Mouse (Mus musculus) G1E (cell line): ENCODE data around the gene Cacna1i. TPM values are rescaled to one million over a fixed set of nuclear protein-coding genes. Genes with fewer than 3 reads are reported as not detected.

Experiments
- ATAC-seq: 2 replicates; pipeline ENCODE4 v1.8.0; 2016; ENCODE audit warnings: mild to moderate bottlenecking; ENCODE audit not compliant: insufficient number of reproducible peaks, poor library complexity, low FRiP score, severe bottlenecking; ENCODE audit errors: extremely low read depth
- DNase-seq: peaks from one replicate; pipeline ENCODE4 v3.0.0; 2012; ENCODE audit warnings: low spot score
- H3K27me3 ChIP-seq: 2 replicates; pipeline ENCODE4 v1.6.1; 2012; ENCODE audit warnings: mild to moderate bottlenecking, low read length, inconsistent platforms; ENCODE audit not compliant: insufficient read depth
- H3K36me3 ChIP-seq: replicated peaks from 2 replicates; pipeline ENCODE3; 2012; ENCODE audit warnings: mild to moderate bottlenecking, inconsistent platforms
- H3K4me1 ChIP-seq: 2 replicates; pipeline ENCODE4 v1.6.1; 2012; ENCODE audit warnings: low read depth, low read length, inconsistent platforms, mixed read lengths; ENCODE audit not compliant: insufficient read depth
- H3K4me3 ChIP-seq: 2 replicates; pipeline ENCODE4 v1.5.1; 2012; ENCODE audit warnings: low read depth, mild to moderate bottlenecking, inconsistent platforms, low read length, moderate library complexity, mixed read lengths
- H3K9me3 ChIP-seq: replicated peaks from 2 replicates; pipeline ENCODE4 v1.6.1; 2012; ENCODE audit warnings: inconsistent platforms
- CTCF ChIP-seq: IDR thresholded peaks from 2 replicates; pipeline ENCODE4 v1.5.1; 2012; ENCODE audit warnings: low read depth, low read length, inconsistent platforms, mixed read lengths
- GATA1 ChIP-seq: IDR thresholded peaks from 2 replicates; pipeline ENCODE4 v1.6.1; 2012; ENCODE audit warnings: borderline replicate concordance, low read length, inconsistent platforms, mixed read lengths
- GATA2 ChIP-seq: IDR thresholded peaks from 2 replicates; pipeline ENCODE4 v1.6.1; 2012; ENCODE audit warnings: low read depth, low read length, inconsistent platforms, borderline replicate concordance
- POLR2AphosphoS5 ChIP-seq: IDR thresholded peaks from 2 replicates; pipeline ENCODE4 v1.6.1; 2012; ENCODE audit warnings: low read depth, low read length, inconsistent platforms; ENCODE audit not compliant: insufficient replicate concordance
- TAL1 ChIP-seq: conservative IDR thresholded peaks from 2 replicates; pipeline ENCODE4 v1.6.1; 2012; ENCODE audit warnings: low read depth, low read length, inconsistent platforms, mixed read lengths
- polyA plus RNA-seq: library from polyadenylated mRNA; stranded (reverse); fragments of >175 nt; gene quantifications from 2 replicates; pipeline ENCODE4 v1.2.3, GENCODE M21; 2012
- total RNA-seq, 2 experiments: library from RNA; stranded (forward) in 1 of 2; stranded (reverse) in 1 of 2; fragments of 200-1000 nt in 1 of 2; fragments of >200 nt in 1 of 2; fragmentation: Nextera tagmentation in 1 of 2; gene quantifications; 2 replicates each; pipeline ENCODE4 v1.2.3; 2014 to 2017

Gene Cacna1i
- total and polyA plus RNA-seq, 3 experiments = 0.05 TPM; not detected in 2

- Histone ChIP-seq H3K4me1 (no peaks in the 10 kb centered on the region), H3K9me3 (no peaks in the 10 kb centered on the region), H3K27me3 (peaks cover 13% of the 10 kb centered on the region; the same call in 1 of the 2 replicates), H3K36me3 (no peaks in the 10 kb centered on the region), H3K4me3 (no peak overlapping the region)
- DNase-seq (no peak), ATAC-seq (no peak)
- TF ChIP-seq CTCF (peak; percentile 80), TAL1 (no peak)
Observed at GRCm38 (mm10) chr15:80280646-80281045, 6.4 kb upstream of the Cacna1i start.

- H3K4me1 ChIP-seq = no peaks in the 10 kb centered on the region; the same call in 1 of the 2 replicates
- ATAC-seq = no peak
- H3K4me3 ChIP-seq = no peak overlapping the region
Observed at GRCm38 (mm10) chr15:80288036-80288435, 998 bp downstream of the Cacna1i start.

GRCm38 (mm10) chr15:80289436-80289835 lies 2.4 kb downstream of the Cacna1i start:
- peaks cover 15% of the 10 kb centered on the region for H3K27me3 ChIP-seq
- DNase-seq (peak; percentile 57), ATAC-seq (no peak)
- no peaks in the 10 kb centered on the region; the same call in 1 of the 2 replicates for H3K4me1 ChIP-seq
- H3K9me3 ChIP-seq = no peaks in the 10 kb centered on the region
- H3K36me3 ChIP-seq = no peaks in the 10 kb centered on the region
- TF ChIP-seq CTCF (peak; percentile 29; the same call in 1 of the 2 replicates), TAL1 (no peak)
- no peak overlapping the region for H3K4me3 ChIP-seq

More at GRCm38 (mm10) chr15:80288036-80288435, 998 bp downstream of the Cacna1i start:
- Histone ChIP-seq H3K9me3 (no peaks in the 10 kb centered on the region), H3K36me3 (no peaks in the 10 kb centered on the region), H3K27me3 (peaks cover 17% of the 10 kb centered on the region)
- DNase-seq = no peak
- TF ChIP-seq CTCF (no peak), GATA1 (no peak), POLR2AphosphoS5 (no peak), TAL1 (no peak), GATA2 (no peak)

DNA sequence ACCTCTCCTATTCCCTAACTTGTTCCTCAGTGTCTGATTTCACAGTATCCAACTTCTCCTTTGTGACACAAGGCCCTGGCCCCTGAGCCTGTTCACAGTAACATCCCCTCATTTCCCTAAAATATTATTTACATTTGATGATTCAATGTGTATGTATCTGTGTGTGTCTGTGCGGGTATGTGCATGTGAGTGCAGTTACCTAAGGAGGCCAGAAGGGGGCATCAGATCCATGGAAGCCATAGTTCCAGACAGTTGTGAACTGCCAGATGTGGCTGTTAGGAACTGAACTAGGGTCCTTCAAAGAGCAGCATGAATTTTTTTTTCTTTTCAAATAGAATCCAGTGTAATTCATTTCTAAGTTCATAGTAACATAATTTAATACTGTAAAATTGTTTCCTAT lies 10.1 kb downstream of the Cacna1i start:
- ATAC-seq = no peak
- peaks cover 9% of the 10 kb centered on the region for H3K27me3 ChIP-seq
- 0 out of 2 replicates have a peak, but pooled peaks have one; percentile 4 for TF ChIP-seq CTCF
- no peak for TF ChIP-seq TAL1
- no peak for DNase-seq
- H3K36me3 ChIP-seq = no peaks in the 10 kb centered on the region
- H3K9me3 ChIP-seq = peaks cover 3% of the 10 kb centered on the region; the same call in 1 of the 2 replicates
- H3K4me1 ChIP-seq = no peaks in the 10 kb centered on the region
- H3K4me3 ChIP-seq = no peak overlapping the region

DNA sequence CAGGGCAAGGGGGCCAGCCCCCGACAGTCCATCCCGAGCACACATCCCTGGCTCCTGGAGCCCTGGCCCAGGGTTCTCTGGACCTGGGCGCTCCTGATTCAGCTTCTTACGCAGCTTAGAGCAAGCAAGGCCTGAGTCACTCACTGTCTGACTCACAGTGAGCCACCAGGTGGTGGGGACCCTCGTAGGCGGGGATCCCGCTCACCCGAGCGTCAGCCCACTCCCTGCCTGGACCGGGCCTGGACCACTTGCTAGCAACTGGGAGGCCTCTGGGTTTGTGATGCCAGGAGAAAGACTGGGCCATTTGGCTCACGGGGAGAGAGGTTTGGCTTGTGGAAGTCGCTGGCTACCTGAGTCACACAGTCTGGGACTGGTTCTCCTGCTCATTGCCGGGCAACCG lies 16.7 kb downstream of the Cacna1i start:
- no peak for ATAC-seq
- H3K4me3 ChIP-seq = no peak overlapping the region
- H3K36me3 ChIP-seq = no peaks in the 10 kb centered on the region
- no peaks in the 10 kb centered on the region for H3K9me3 ChIP-seq
- no peak for DNase-seq
- no peaks in the 10 kb centered on the region for H3K4me1 ChIP-seq
- TF ChIP-seq GATA1 = no peak
- no peak for TF ChIP-seq POLR2AphosphoS5
- no peak for TF ChIP-seq CTCF
- TF ChIP-seq GATA2 = no peak
- H3K27me3 ChIP-seq = peaks cover 17% of the 10 kb centered on the region

DNA sequence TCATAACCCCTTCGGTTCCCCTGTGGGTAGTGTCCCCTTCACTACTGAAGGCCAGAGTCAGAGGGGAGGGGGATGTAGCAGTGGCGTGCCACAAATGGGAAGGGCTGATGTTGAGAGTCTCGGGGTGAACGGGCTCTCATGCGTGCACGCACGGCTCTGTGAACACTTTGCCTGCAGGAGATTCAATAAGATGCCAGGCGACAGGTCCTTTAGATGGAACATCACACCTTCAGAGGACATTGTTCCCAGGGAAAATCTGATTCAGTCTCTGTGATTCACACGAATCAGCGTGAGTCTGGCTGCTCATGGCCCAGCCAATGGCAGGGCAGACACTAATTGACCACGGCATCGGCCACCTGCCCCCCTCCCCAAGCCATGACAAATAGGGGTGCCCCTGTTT lies 17.1 kb downstream of the Cacna1i start:
- H3K36me3 ChIP-seq = no peaks in the 10 kb centered on the region
- TF ChIP-seq GATA2 = no peak
- TF ChIP-seq CTCF = no peak
- no peak for TF ChIP-seq TAL1
- ATAC-seq = no peak
- H3K4me1 ChIP-seq = no peaks in the 10 kb centered on the region
- peaks cover 17% of the 10 kb centered on the region for H3K27me3 ChIP-seq
- no peak for DNase-seq
- H3K4me3 ChIP-seq = no peak overlapping the region
- no peaks in the 10 kb centered on the region for H3K9me3 ChIP-seq

DNA sequence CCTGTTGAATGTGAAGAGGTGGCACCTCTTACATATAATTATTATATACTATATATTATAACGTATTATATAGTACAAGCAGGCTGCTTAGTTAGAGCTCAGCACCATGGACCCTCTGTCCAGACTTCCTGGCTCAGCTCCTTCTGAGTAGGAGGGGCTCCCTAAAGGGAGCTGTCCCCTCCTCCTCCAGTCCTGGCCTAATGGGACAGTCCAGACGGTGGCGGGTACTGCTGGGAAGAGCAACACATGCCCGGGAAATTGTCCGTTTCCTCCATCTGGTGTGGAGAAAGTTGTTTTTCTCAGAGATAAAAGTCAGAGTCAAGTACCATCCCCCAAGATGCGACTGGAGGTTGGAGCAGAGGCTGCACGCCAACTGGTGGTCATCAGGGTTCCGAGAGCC lies 19.1 kb downstream of the Cacna1i start:
- Histone ChIP-seq H3K27me3 (peaks cover 14% of the 10 kb centered on the region; the same call in 1 of the 2 replicates), H3K36me3 (no peaks in the 10 kb centered on the region), H3K9me3 (no peaks in the 10 kb centered on the region), H3K4me1 (no peaks in the 10 kb centered on the region), H3K4me3 (no peak overlapping the region)
- TF ChIP-seq GATA1 (no peak), POLR2AphosphoS5 (no peak), CTCF (no peak), TAL1 (no peak), GATA2 (no peak)
- ATAC-seq = no peak
- no peak for DNase-seq
